33 mouse cellular contexts compared by ENCODE assay signal in the genomic region with DNA sequence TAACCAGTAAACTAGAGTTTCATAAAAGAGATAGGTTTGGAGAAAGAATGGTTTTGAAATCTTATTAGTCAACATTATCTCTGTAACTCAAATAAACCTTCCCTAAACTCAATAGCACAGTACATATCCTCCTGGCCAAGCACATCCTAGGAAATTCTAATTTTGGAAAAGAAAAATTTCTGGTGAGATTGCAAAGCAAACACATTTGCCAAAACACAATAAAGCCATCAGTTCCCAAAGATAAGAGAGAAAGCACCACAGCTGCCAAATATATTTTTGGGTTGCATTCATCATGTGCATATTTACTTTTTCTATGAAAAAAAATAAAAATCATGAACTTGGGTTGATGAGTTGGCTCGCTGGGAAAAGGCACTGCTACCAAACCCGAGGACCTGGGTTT. TPM values are rescaled to one million over a fixed set of nuclear protein-coding genes. Genes with fewer than 3 reads are reported as not detected.
"Had no signal": no experiment of that assay in that cellular context is flagged by ENCODE, and none has a peak within 500 bp of the region (broad histone marks: within the 10 kb centered on the region; RNA-seq: fewer than 3 reads in every experiment).

No protein-coding gene starts in this region.

- H3K9me3 ChIP-seq: limb, embryonic 10.5 days; limb, embryonic 12.5 days; limb, embryonic 13.5 days; limb, embryonic 15.5 days; liver, embryonic 12.5 days; liver, embryonic 13.5 days; liver, embryonic 15.5 days; lung, embryonic 15.5 days; megakaryocyte, embryonic 14.5 days; midbrain, embryonic 10.5 days; midbrain, embryonic 12.5 days; midbrain, embryonic 15.5 days; neural tube, embryonic 12.5 days had no signal

- H3K36me3 ChIP-seq: limb, embryonic 15.5 days; liver, embryonic 12.5 days; liver, embryonic 15.5 days; lung, embryonic 15.5 days; midbrain, embryonic 12.5 days; midbrain, embryonic 13.5 days; midbrain, embryonic 15.5 days; neural tube, embryonic 12.5 days had no signal

- H3K4me2 ChIP-seq: limb, embryonic 12.5 days; limb, embryonic 13.5 days; limb, embryonic 15.5 days; liver, embryonic 11.5 days; liver, embryonic 12.5 days; liver, embryonic 13.5 days; liver, embryonic 15.5 days; lung, embryonic 14.5 days; lung, embryonic 15.5 days; midbrain, embryonic 11.5 days; midbrain, embryonic 12.5 days; midbrain, embryonic 13.5 days; midbrain, embryonic 15.5 days; neural tube, embryonic 12.5 days had no signal

- DNase-seq: left cerebral cortex, postnatal 4 days; liver; liver, embryonic 13.5 days; lung, adult 18-20 months; lung, adult 2 months; lung, embryonic 14.5 days; lung, postnatal 10 days; lung, postnatal 14 days; lung, postnatal 36 days; lung, postnatal 4 days; midbrain, embryonic 14.5 days had no signal

- H3K27me3 ChIP-seq: limb, embryonic 12.5 days; limb, embryonic 13.5 days; limb, embryonic 15.5 days; liver, embryonic 12.5 days; liver, embryonic 13.5 days; liver, embryonic 15.5 days; lung, embryonic 15.5 days; megakaryocyte, embryonic 14.5 days; midbrain, embryonic 12.5 days; midbrain, embryonic 13.5 days; midbrain, embryonic 15.5 days; neural tube, embryonic 12.5 days had no signal

- H3K4me3 ChIP-seq: left cerebral cortex, adult 2 months; limb, embryonic 10.5 days; limb, embryonic 12.5 days; limb, embryonic 13.5 days; limb, embryonic 15.5 days; liver, embryonic 12.5 days; liver, embryonic 13.5 days; liver, embryonic 15.5 days; lung, embryonic 15.5 days; megakaryocyte, embryonic 14.5 days; midbrain, embryonic 10.5 days; midbrain, embryonic 12.5 days; midbrain, embryonic 13.5 days; midbrain, embryonic 15.5 days; myocyte; neural tube, embryonic 12.5 days had no signal

- H3K4me1 ChIP-seq: limb, embryonic 12.5 days; limb, embryonic 13.5 days; limb, embryonic 15.5 days; liver, embryonic 12.5 days; liver, embryonic 13.5 days; liver, embryonic 15.5 days; lung, embryonic 15.5 days; megakaryocyte, embryonic 14.5 days; midbrain, embryonic 10.5 days; midbrain, embryonic 12.5 days; midbrain, embryonic 15.5 days; neural tube, embryonic 12.5 days had no signal

- H3K27ac ChIP-seq: left cerebral cortex, adult 2 months; limb, embryonic 10.5 days; limb, embryonic 12.5 days; limb, embryonic 13.5 days; limb, embryonic 15.5 days; liver, embryonic 12.5 days; liver, embryonic 13.5 days; liver, embryonic 14.5 days; liver, embryonic 15.5 days; lung, embryonic 15.5 days; macrophage; midbrain, embryonic 10.5 days; midbrain, embryonic 12.5 days; midbrain, embryonic 13.5 days; midbrain, embryonic 15.5 days; neural tube, embryonic 12.5 days had no signal

- H3K9ac ChIP-seq: limb, embryonic 12.5 days; limb, embryonic 13.5 days; limb, embryonic 15.5 days; liver, embryonic 12.5 days; liver, embryonic 13.5 days; liver, embryonic 14.5 days; liver, embryonic 15.5 days; lung, embryonic 14.5 days; lung, embryonic 15.5 days; midbrain, embryonic 12.5 days; midbrain, embryonic 13.5 days; midbrain, embryonic 15.5 days; neural tube, embryonic 12.5 days had no signal

- ATAC-seq: liver, embryonic 12.5 days; lung, postnatal 0 days; midbrain, embryonic 13.5 days; midbrain, embryonic 15.5 days; midbrain, embryonic 16.5 days had no signal

RNA-seq across cellular contexts. Expression of a gene that starts 10.3 kb away (rescaled TPM):
- total RNA-seq: megakaryocyte-erythroid progenitor cell, adult 5-6 weeks had no signal
- polyA plus RNA-seq: macrophage had no signal
